Mouse (Mus musculus) thymus, postnatal 14 days (tissue): ENCODE data around the gene Dctd.

Source experiments
- DNase-seq: peaks from one replicate; pipeline ENCODE4 v3.0.0; 2021

Dctd gene

DNA sequence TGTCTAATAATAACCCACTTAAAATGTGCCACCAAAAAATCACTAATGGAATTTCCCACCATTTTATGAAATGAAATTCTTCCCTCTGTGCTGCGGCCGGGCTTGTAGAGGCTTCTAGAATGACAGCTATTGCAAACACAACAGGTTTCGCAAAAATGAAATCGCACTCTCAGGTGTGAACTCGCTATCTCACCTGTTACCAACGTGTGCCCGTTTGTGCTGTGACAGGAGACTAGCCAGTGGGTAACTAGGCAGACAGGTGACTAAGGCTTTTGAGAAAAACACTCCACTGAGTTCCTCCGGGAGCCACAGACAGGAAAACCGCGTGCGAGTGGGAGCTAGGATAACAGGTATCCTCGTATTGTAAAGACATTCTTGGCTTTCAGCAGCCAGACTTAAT lies at the start of gene Dctd:
Dctd (plus strand) TSS at position 301 of the 400 bp plus-strand sequence.
- DNase-seq, result no peak

DNA sequence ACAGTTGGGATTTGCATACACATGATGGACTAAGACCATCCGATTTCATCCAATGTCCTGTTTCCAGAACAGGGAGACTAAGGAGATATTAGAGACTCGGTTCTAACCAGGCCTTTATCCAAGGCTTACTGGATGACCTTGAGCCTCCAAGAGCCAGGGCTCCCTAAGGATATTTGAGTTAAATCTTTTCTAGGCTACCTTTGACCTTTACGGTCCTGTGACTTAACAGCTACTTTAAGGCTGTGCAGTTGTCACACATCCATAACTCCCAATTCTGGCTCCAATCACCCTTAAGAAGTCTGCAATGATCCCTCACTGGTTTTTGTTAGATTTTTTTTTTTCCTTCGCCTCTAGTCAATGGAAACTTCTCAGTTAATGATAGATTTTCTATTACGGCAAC lies 45.3 kb upstream of the Dctd start:
- DNase-seq, result no peak

DNA sequence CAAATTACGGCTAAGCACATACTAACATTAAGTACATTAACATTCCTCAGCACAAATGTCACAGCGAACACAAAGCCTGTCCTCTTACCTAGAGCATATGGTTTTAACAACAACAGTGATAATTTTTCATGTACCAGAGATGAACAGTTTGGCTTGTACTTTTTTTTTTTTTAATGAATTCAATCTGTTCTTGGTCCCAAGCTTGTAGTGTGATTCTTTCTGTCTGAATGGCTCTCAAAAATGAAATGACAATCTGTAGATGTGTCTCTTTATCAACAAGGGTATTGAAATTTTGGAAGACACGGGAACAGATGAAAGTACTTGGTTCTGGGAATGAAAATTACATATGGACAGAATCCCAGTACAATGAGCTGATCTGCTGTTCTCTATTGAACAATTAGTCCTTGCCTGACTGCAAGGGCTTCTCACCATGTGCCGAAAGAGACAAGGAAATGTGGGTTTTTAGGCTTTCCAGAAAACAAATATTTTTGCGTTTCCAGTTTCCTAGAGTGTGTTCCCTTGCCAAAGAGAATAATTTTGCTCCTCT lies 35.3 kb upstream of the Dctd start:
- no peak for DNase-seq

DNA sequence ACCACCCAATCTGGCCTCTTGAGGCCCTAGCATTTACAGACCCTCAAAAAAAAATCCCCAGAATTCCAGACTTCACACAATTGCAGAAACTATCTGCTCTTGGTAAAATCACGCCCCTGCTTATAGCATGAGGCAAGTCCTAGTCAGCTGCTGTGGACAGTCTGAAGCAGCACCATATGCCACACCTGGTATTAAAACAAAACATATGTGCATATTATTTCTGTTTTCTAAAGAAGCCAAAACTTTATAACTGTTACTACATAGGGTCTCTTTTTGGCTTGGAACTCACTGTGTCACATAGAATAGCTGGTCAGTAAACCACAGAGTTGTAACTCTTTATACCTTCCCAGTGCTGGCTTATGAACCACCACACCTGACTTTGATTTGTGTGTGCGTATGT lies 24.7 kb upstream of the Dctd start:
- DNase-seq, result no peak

DNA sequence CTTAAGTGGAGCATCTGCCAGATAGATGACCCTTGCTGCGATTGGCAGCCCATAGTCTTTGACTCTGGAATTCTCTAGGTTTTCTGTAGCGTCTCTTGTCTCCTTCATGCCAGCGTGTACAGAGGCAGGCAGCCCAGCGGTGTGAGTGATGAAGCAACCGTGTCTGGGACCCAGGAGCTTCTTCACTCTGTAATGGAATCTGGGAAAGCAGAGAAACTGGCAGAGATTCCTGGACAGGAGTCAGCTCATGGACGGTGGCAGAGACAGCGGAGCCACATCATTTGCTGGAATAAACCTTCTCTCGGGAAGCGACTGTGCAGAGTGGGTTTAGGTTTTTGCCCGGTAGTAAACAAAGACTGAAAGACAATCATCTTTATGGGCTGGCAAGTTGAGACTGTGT lies 16.5 kb upstream of the Dctd start:
- DNase-seq, result no peak

DNA sequence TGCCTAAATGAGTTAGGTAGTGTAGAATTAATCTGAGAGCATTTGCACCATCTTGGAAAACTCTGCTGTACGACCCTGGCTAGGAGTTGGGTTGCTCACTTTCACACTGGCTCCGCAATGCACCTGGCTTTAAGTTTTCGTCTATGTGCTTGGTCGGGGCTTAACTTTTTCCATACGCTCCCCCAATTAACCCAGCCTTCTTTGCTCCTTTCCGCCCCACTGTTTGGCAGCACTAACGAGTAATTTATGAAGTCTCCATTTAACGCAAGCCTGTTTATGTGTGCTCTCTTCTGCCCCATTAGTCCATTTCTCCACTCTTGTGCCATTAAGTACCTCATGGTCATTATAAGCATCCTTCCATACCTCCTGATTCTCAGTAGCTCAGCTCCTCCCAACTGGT lies 8.2 kb upstream of the Dctd start:
- DNase-seq, result no peak

DNA sequence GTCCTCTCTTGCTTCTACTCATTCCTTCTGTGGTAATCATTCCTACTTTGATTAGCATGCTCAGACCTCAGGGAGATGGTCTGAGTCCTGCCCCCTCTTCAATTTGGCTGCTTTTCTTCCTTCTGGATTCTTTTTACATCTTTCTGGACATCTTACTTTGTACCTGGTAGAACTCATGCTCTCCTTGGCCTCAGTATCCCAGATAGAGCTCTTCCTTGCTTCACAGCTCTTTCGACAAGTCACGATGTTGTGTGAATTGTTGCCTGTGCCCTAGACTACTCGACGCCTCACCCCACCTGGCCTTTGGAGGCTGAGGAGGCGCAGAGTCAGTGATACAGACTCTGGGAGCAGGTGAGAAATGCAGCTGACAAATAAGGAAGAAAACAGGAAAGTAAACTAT lies 3.5 kb upstream of the Dctd start:
- no peak for DNase-seq

DNA sequence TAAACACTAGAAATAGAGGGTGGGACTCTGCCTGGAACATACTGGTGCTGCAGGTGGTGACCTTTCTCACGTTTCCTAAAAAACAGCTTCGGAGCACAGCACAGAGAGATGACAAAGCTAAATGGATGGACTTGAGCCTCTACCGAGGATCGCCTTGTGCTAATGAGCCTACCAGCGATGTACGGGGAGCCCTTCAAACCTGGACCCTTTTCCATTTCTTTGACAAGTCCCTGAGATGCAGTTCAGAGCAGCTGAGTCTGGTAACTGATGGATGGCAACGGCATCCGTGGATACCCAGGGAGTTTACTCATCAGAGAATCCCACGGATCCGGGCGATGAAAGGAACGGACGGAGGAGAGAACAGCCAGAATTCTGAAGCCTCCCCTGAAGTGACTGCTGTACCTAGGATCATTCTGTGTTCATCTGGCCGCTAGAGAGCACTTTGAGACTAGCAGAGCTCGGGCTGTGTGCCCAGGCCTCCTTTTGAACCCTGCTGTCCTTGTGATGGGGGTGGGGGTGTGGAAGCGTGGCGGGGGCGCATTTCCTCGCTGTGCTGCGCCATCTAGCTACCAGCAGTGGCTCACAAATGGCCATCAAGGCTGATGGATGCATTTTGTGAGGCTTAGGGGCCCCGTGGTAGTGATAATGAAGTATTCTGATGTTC lies 1.6 kb upstream of the Dctd start:
- peak; percentile 13 for DNase-seq

DNA sequence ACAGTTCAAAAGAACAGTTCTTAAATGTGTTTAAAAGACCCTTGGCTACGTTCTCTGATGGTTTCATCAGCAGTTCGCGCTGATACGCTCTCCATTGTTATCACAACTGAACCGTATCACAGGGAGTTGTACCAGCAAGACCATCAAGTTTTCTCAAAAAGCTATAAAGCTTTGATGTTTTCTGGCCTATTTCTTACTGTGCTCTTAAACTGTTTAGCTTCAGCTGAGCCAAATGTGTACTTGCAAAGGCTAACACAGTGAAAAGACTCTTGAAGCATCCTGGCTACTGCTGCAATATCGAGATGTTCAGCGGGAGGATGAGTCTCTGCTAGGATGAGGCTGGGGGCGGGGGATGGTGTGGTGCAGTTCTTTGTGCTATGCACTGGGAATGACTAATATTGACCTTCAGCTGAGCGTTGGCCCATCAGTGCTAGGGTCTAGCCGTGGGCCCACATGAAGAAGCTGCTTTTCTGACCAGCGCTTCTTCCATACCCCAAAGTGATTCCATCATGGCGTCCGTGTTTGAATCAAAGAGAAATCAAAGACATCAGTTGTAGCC lies 732 bp upstream of the Dctd start:
- no peak for DNase-seq

DNA sequence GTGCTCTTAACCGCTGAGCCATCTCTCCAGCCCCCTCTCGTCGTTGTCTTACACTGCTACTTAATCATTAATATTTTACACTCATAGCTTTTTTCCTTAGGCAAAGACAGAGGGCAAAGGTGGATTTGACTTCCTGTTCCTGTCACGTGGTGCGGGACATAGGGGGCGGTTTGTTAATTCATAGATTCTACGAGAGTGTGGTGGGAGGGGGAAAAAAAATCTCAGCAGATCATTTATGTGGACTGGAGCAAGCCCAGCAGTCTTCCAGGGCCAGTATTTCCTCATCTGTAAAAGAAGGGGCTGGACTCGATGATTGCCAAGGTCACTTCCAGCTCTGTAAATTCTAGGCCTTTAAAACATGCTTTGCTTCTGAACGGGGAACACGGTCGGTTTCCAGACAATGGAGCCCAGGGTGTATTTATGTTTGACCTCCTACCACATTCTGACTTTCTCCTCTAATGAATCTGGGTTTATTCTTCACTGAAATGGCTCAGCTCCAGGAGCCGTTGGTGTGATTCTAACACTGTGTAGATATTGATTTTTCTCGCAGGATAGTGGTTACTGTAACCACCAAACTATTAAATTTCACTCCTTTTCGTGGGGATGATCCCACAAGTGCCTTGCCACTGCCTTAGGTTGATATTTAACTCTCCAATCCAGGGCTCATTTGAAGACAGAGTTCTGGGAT lies 1.4 kb downstream of the Dctd start:
- no peak for DNase-seq

DNA sequence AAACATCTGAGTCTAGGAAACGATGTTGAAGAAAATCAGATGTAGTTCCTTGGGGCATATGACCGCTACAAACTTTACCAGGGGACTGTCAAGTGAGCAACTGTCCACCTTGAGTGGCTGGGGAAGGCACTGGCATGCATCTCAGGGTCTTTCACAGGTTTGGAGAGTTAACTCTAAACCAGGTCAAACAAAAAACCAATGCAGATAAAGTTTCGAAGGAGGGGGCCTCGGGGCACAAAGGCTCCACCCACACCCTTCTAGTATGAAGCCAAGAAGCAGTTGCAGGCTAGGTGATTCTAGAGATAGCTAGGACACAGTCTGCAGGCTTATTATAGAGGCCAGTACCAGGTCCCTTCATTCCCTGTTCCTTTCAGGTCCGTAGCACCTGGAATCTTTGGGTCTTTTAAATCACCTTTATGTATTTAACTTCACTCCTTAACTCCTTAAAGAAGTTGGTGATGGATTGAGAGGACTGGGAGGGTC lies 10.5 kb downstream of the Dctd start:
- DNase-seq, result no peak

DNA sequence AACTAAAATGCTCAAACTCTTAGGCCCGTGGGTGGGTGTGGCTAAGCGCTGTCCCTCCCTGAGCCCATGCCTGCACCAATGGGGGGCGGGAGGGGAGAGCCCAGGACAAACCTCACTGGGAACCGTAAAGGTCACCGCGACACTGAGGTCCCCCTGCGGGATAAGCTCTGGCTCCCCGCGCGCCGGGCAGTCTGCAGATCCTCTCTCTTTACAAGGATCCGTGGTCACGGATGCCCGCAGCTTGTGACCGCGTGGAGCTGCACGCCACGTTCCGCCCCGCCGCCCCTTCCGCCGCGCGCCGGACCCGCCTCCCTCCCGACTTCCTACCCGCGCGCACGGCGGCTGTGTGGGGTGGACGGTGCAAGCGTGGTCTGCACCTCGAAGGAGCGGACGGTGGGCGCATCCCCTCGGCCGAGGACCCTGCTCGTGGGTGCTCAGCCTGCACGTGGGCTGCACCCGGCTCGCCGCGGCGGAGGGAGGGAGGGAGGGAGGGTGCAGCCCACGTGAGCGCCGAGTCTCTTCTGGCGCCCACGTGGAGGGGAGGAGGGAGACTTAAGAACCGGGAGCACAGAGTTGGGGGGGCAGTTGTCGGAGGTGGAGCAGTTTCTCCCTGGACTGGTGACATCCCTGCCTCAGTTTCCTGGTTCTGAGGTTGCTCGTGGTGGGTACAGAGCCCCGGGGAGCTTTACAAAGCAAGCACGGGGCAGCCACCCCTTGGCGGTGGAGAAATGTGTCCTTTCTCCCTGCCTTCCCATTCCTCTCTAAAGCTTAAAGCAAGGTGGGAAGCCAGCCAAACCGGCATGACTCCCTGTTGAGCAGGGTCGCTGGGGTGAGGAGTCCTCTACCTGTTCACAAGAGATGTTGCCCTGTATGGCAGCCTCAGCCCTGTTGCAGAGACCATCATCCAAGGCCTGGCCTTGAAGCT lies 11.2 kb downstream of the Dctd start:
- DNase-seq, result peak; percentile 53

DNA sequence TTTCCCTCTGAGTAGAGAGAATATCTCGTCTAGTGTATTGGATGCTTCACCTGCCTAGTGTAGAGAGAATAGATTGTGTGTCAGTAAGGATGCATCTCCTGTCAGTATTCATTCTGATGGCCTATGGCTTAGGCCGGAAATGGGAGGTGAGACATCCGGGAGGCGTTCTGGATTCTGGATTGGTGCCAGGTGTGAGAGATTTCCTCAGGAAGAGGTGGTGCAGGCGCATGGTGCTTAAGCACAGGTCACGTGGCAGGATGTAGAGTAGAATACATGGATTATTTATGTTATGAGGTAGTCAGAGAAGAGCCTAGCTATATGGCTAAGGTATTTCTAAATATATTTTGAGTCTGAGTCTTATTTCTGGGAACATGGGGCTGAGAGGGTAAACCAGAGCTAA lies 15.7 kb downstream of the Dctd start:
- DNase-seq, result no peak

DNA sequence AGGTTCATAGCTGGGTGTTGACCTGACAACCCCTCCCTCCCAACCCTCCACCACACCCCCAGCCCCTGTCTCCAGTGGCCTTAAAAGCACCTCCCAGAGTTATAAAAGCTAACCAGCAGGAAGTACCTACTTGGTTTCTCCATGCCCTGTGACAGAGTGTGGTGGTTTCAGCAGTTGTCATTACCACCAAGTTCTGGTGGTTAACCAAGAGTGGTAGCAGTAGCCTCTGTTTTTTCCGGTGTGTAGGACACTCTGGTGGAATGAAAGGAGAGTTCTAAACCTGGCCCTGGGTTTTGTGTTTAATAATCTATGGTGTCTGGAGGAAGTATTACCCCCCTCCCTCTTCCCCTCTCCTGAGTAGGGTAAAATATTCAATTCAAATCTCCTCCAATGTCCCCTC lies 24.1 kb downstream of the Dctd start:
- no peak for DNase-seq

DNA sequence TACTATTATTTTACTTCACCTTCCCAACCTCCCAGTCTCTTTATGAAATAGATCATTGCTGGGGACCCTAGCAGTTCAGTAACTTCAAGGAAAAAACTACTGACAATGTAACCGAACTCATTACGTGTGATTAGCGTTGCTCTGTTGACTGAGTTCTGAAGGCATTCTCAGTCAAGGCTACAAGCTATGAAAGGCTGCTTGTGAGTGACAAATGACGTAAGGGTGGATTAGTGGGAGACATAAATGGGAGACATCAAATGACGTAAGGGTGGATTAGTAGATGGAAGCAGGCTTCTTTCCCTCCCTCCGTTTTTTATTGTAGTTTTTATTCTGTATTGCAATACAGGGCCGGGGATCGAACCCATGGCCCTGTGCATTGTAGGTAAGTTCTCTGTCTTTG lies 26.0 kb downstream of the Dctd start:
- no peak for DNase-seq

DNA sequence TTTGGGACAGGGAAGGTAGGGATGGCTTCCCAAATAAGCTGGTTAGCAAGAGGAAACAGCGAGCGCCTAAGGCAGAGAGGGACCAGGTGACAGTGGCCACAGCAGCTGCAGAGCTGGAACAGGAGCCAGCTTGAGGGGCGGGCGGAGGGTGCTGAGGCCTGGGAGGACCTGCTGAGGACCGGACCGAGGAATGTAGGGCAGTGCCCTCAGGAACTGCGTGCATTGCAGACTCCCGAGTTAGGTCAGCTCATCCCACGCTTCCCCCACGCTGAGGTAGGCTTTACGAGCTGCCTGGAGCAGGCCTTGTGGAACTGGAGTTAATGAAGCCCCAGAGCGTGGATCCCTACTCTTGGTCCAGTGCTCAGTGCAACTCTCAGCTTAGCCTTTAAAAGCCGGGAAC lies 28.1 kb downstream of the Dctd start:
- no peak for DNase-seq

DNA sequence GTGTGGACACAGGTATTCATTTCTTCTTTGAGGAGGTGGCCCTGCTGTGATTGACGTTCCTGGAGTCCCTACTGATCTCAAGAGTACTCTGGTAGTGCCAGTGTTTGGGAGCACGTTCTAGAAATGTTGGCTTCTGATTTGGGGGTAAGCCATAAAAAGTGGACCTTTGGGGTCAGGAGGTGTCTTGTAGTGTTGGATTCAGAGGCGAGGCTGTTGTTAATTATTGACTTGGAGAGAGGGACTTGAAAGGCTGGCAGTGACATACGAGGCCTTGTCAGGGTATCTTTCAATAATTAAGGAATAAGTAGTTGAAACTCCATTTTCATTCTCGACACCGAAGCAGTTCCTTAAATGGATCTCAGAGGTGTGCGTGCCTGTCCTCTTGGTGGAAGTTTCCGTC lies 31.4 kb downstream of the Dctd start:
- no peak for DNase-seq

DNA sequence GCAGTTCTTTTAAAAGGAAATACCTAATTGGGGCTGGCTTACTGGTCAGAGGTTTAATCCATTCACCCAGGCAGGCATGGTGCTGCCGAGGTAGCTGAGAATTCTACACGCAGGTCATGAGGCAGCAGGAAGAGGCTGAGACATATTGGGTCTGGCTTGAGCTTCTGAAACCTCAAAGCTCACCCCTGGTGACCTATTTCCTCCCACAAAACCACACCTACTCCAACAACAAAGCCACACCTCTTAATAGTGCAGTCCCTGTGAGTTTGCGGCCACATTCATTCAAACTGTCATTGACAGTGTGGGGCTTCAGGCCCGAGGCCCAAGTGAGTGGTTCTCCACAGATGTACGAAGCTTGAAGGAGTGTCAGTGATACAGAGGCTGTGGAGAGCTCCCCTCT lies 34.4 kb downstream of the Dctd start:
- DNase-seq, result no peak

DNA sequence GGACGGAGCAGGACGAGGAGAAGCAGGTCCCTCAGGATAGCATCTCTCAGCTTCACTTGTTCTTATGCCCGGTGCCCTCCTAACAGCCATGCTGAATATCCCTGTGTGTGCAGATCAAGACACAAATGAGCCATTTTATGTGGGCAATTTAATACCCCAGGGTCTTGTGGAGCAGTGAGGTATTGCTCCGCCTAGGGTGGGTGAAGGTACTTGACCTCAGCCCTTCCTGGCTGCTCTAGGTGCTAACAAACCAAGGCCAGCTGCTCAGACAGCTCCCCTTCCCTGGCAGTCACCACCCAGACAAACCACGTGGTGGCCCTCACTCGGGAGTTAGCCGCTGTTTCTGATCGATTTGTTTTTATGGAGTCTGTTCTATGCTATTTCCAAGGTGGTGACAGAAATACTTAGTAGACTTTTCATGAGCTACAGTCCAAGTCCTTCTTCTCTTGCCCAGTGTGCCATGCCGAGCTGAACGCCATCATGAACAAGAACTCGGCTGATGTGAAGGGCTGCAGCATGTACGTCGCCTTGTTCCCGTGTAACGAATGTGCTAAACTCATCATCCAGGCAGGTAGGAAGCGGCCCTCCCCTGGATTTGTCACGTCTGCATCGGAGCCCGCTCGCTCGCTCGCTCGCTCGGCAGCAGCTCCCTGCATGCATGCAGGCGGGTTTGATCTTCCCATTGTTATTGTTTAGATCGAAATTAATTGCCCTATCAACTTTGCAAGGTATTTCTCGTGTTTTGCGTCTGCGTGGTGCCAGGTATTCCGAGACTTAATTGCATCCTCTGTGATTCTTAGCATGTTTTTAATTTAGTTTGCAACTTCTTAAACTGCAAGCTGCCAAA lies 38.1 kb downstream of the Dctd start:
- no peak for DNase-seq

DNA sequence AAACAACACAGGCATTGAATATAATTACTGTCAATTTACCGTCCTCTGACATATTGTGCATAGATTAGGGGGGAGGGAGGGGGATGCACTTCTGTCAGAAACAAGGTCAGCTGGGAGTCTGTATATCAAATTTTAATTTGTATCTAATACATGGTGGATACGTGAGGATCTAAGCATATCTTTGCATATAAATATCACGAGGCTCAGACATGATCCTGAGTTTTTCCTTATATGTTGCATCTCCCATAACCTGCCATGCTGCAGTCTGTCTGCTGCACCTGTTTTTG lies 38.7 kb downstream of the Dctd start:
- DNase-seq, result no peak

DNA sequence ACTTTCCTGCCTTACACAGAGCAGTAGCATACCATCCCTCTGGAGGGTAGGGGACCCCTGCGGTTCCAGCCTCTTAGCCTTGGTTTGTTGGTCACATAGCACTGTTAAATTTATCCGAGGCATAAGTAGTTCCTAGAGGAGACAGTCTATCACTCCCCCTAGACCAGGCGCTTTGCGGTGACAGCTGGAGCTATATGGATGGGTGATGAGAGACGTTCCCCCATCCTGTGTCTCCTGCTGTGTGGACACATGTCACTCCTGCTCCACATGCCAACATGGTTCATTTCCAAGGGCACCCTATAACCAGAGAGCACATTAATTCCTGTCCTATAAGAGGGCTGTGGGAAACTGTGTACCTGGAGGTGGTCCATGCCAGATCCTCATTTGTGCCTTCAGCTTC lies 42.1 kb downstream of the Dctd start:
- no peak for DNase-seq

DNA sequence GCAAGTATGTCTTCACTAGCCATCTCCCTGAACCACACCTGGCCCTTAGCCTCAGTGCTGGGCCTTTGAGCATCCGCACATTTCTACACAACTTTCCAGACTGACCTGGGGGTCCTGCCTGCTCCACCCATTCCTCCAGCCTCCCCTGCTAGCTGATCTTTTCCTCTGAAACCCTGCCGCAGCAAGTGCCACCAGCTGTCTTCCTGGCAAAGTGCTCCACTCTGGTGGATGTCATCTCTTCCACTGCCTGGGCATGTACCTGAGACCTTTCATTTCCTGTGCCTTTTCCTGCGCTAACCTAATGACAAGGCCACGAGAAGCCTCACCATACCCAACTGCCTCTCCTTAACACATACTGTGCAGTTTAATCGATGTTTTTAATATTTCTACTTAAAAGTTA lies 46.9 kb downstream of the Dctd start:
- DNase-seq, result no peak
